Mouse (Mus musculus) forebrain, embryonic 15.5 days (tissue): ENCODE results near the gene Pah. TPM values are rescaled to one million over a fixed set of nuclear protein-coding genes. Genes with fewer than 3 reads are reported as not detected.

Experiments used
- ATAC-seq: fragments of 200-750 bp; cut with Nextera tagmentation; replicated peaks from 2 replicates; pipeline ENCODE4 v1.8.0; 2017; ENCODE audit warnings: mild to moderate bottlenecking, moderate TSS enrichment, moderate library complexity
- H3K27ac ChIP-seq: fragments of 300-500 bp; sonication (generic); replicated peaks from 2 replicates; pipeline ENCODE4 v1.5.1; 2015; ENCODE audit warnings: mild to moderate bottlenecking, inconsistent platforms
- H3K27me3 ChIP-seq: fragments of 300-500 bp; sonication (generic); 2 replicates; pipeline ENCODE4 v1.6.1; 2015; ENCODE audit warnings: inconsistent platforms
- H3K36me3 ChIP-seq: fragments of 300-500 bp; sonication (generic); 2 replicates; pipeline ENCODE4 v1.6.1; 2015; ENCODE audit warnings: mild to moderate bottlenecking, inconsistent platforms
- H3K4me1 ChIP-seq: fragments of 300-500 bp; sonication (generic); 2 replicates; pipeline ENCODE4 v1.6.1; 2015; ENCODE audit warnings: inconsistent platforms
- H3K4me2 ChIP-seq: fragments of 300-500 bp; sonication (generic); replicated peaks from 2 replicates; pipeline ENCODE4 v1.6.1; 2015; ENCODE audit warnings: mild to moderate bottlenecking, inconsistent platforms
- H3K4me3 ChIP-seq: fragments of 300-500 bp; sonication (generic); 2 replicates; pipeline ENCODE4 v1.5.1; 2015; ENCODE audit warnings: mild to moderate bottlenecking, inconsistent platforms
- H3K9ac ChIP-seq: fragments of 300-500 bp; sonication (generic); replicated peaks from 2 replicates; pipeline ENCODE4 v1.6.1; 2015; ENCODE audit warnings: mild to moderate bottlenecking, inconsistent platforms
- H3K9me3 ChIP-seq: fragments of 300-500 bp; sonication (generic); 2 replicates; pipeline ENCODE4 v1.6.1; 2016; ENCODE audit warnings: inconsistent platforms
- WGBS: fragments of 180-500 bp; shearing (Covaris S2); methylation state at CpG from one replicate; pipeline ENCODE4 v1.1.7; 2015; ENCODE audit warnings: mixed read lengths; 5-methylcytosine and 5-hydroxymethylcytosine counted together
- polyA plus RNA-seq: library from polyadenylated mRNA; unstranded; fragments of >200 nt; fragmentation: Nextera tagmentation; extraction: Ambion mirVana; gene quantifications from 2 replicates; pipeline ENCODE4 v1.2.1, GENCODE M21; 2015

Pah gene
- polyA plus RNA-seq, 1 experiment from 2014 or later, result not detected

- WGBS, result 42% methylated on average over 5 of the region's 5 CpGs
- Histone ChIP-seq H3K9me3 (no peaks in the 10 kb centered on the region), H3K27me3 (no peaks in the 10 kb centered on the region), H3K9ac (no peak overlapping the region), H3K4me2 (no peak overlapping the region), H3K4me3 (no peak overlapping the region), H3K36me3 (no peaks in the 10 kb centered on the region), H3K4me1 (no peaks in the 10 kb centered on the region), H3K27ac (no peak overlapping the region)
- peak; percentile 76 for ATAC-seq
These were observed 74.9 kb downstream of the Pah start for GRCm38 (mm10) chr10:87596361-87597074.

- WGBS, result 50% methylated on average over 9 of the region's 9 CpGs
- Histone ChIP-seq H3K4me2 (no peak overlapping the region), H3K27ac (no peak overlapping the region), H3K4me1 (no peaks in the 10 kb centered on the region), H3K9ac (no peak overlapping the region), H3K9me3 (no peaks in the 10 kb centered on the region), H3K4me3 (no peak overlapping the region), H3K27me3 (no peaks in the 10 kb centered on the region), H3K36me3 (no peaks in the 10 kb centered on the region)
- peak; percentile 57 for ATAC-seq
These were observed 75.6 kb downstream of the Pah start for GRCm38 (mm10) chr10:87597075-87597677.

- no peak for ATAC-seq
- no peaks in the 10 kb centered on the region for H3K36me3 ChIP-seq
- WGBS, result 55% methylated on average over 1 of the region's 1 CpGs
- H3K4me3 ChIP-seq, result no peak overlapping the region
- H3K9me3 ChIP-seq, result no peaks in the 10 kb centered on the region
- H3K27ac ChIP-seq, result no peak overlapping the region
- no peak overlapping the region for H3K4me2 ChIP-seq
- no peak overlapping the region for H3K9ac ChIP-seq
- no peaks in the 10 kb centered on the region for H3K4me1 ChIP-seq
- H3K27me3 ChIP-seq, result no peaks in the 10 kb centered on the region
These were observed 80.6 kb downstream of the Pah start for GRCm38 (mm10) chr10:87602151-87602550.

- Histone ChIP-seq H3K27ac (no peak overlapping the region), H3K9me3 (no peaks in the 10 kb centered on the region), H3K36me3 (no peaks in the 10 kb centered on the region), H3K27me3 (no peaks in the 10 kb centered on the region), H3K4me3 (no peak overlapping the region), H3K9ac (no peak overlapping the region), H3K4me2 (no peak overlapping the region), H3K4me1 (no peaks in the 10 kb centered on the region)
- 79% methylated on average over 1 of the region's 1 CpGs for WGBS
- ATAC-seq, result no peak
These were observed 103.6 kb downstream of the Pah start for GRCm38 (mm10) chr10:87625196-87625595.

Other genes with a start within 250 kb of the Pah start
- 24.2 and 25.8 TPM in 2 replicates for gene Ascl1, start 28.1 kb upstream of the Pah start, polyA plus RNA-seq